Mouse (Mus musculus) intestine, embryonic 16.5 days (tissue): ENCODE data around the gene Atp9a. TPM values are rescaled to one million over a fixed set of nuclear protein-coding genes. Genes with fewer than 3 reads are reported as not detected.

Source experiments
- ATAC-seq: fragments of 200-750 bp; cut with Nextera tagmentation; 2 replicates; pipeline ENCODE4 v1.8.0; 2017; ENCODE audit warnings: moderate TSS enrichment, moderate library complexity
- H3K27ac ChIP-seq: fragments of 300-500 bp; sonication (generic); 2 replicates; pipeline ENCODE4 v1.5.1; 2014; ENCODE audit warnings: mild to moderate bottlenecking, low read length
- H3K27me3 ChIP-seq: fragments of 300-500 bp; sonication (generic); replicated peaks from 2 replicates; pipeline ENCODE4 v1.6.1; 2014; ENCODE audit warnings: low read length, control low read depth, mixed read lengths; ENCODE audit not compliant: control insufficient read depth, insufficient read depth
- H3K36me3 ChIP-seq: fragments of 300-500 bp; sonication (generic); 2 replicates; pipeline ENCODE4 v1.6.1; 2014; ENCODE audit warnings: low read length, control low read depth; ENCODE audit not compliant: control insufficient read depth, insufficient read depth
- H3K4me1 ChIP-seq: fragments of 300-500 bp; sonication (generic); 2 replicates; pipeline ENCODE4 v1.6.1; 2014; ENCODE audit warnings: low read length, control low read depth, mixed read lengths; ENCODE audit not compliant: control insufficient read depth, insufficient read depth
- H3K4me2 ChIP-seq: fragments of 300-500 bp; sonication (generic); 2 replicates; pipeline ENCODE4 v1.6.1; 2014; ENCODE audit warnings: low read depth, low read length, control low read depth
- H3K4me3 ChIP-seq: fragments of 300-500 bp; sonication (generic); 2 replicates; pipeline ENCODE4 v1.5.1; 2014; ENCODE audit warnings: mild to moderate bottlenecking, low read length
- H3K9ac ChIP-seq: fragments of 300-500 bp; sonication (generic); 2 replicates; pipeline ENCODE4 v1.6.1; 2014; ENCODE audit warnings: low read depth, low read length
- H3K9me3 ChIP-seq: fragments of 300-500 bp; sonication (generic); 2 replicates; pipeline ENCODE4 v1.6.1; 2016; ENCODE audit warnings: low read length, control low read depth; ENCODE audit not compliant: control insufficient read depth
- WGBS: fragments of 180-500 bp; shearing (Covaris S2); extraction: QIAGEN DNeasy Blood & Tissue Kit; methylation state at CpG from one replicate; pipeline ENCODE4 v1.1.7; 2014; 5-methylcytosine and 5-hydroxymethylcytosine counted together
- polyA plus RNA-seq: library from polyadenylated mRNA; unstranded; fragments of >200 nt; fragmentation: Nextera tagmentation; extraction: Ambion mirVana; gene quantifications from 2 replicates; pipeline ENCODE4 v1.2.1, GENCODE M21; 2015

Atp9a gene
- polyA plus RNA-seq, 1 experiment from 2014 or later, result 24.9 TPM

DNA sequence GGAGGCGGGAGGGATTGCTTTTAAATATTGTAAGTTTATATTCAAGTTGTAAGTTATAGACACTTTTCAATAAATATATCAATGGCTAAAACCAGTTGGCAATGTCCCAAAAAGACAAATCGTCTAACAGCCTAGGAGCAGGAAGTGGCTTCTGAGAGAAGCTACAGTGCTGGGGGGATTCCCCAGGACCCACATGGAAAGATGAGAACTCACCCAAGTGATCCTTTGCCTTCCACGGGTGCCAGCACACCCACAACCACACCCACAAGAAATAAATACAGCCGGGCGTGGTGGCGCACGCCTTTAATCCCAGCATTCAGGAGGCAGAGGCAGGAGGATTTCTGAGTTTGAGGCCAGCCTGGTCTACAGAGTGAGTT, 47.2 kb downstream of the Atp9a start:
- Histone ChIP-seq H3K4me3 (no peak overlapping the region), H3K9me3 (no peaks in the 10 kb centered on the region; the same call in 1 of the 2 replicates), H3K36me3 (peaks cover 4% of the 10 kb centered on the region; the same call in 1 of the 2 replicates), H3K4me1 (peaks cover 2% of the 10 kb centered on the region; the same call in 1 of the 2 replicates), H3K27ac (no peak overlapping the region), H3K9ac (no peak overlapping the region), H3K27me3 (no peaks in the 10 kb centered on the region), H3K4me2 (no peak overlapping the region)
- WGBS, result 75% methylated on average over 7 of the region's 7 CpGs
- no peak for ATAC-seq

GRCm38 (mm10) chr2:168694379-168695026, 47.7 kb downstream of the Atp9a start:
- H3K9me3 ChIP-seq, result no peaks in the 10 kb centered on the region; the same call in 1 of the 2 replicates
- 18% methylated on average over 27 of the region's 27 CpGs for WGBS
- peaks cover 2% of the 10 kb centered on the region; the same call in 1 of the 2 replicates for H3K4me1 ChIP-seq
- peaks cover 4% of the 10 kb centered on the region; the same call in 1 of the 2 replicates for H3K36me3 ChIP-seq
- peak; percentile 47; the same call in 1 of the 2 replicates for ATAC-seq
- no peaks in the 10 kb centered on the region for H3K27me3 ChIP-seq
- H3K27ac ChIP-seq, result no peak overlapping the region
- peak overlapping the region; percentile 11; the same call in 1 of the 2 replicates for H3K4me2 ChIP-seq
- H3K9ac ChIP-seq, result no peak overlapping the region
- H3K4me3 ChIP-seq, result no peak overlapping the region

DNA sequence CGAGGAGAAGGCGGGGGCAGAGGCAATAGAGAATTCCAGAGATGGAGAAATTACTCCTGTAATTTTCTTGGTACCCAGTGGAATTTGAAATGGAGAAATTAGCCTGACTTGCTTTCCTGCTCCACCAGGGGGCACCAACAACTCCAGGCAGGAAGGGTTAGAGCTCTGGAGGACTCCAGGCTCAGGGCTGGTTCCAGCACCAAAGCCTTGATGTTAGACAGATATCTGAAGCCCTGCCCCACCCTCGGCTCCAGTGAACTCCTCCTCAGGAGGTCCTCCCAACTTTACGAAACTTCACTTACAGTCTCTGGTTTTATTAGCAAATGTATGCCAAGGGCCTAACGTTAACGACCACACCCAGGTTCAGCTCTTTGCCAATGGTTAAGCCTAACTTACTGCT, 50.4 kb downstream of the Atp9a start:
- no peak overlapping the region for H3K9ac ChIP-seq
- H3K4me3 ChIP-seq, result no peak overlapping the region
- H3K4me2 ChIP-seq, result no peak overlapping the region
- peaks cover 3% of the 10 kb centered on the region; the same call in 1 of the 2 replicates for H3K36me3 ChIP-seq
- H3K27me3 ChIP-seq, result no peaks in the 10 kb centered on the region
- peak; percentile 80 for ATAC-seq
- WGBS, result 27% methylated on average over 6 of the region's 6 CpGs
- H3K9me3 ChIP-seq, result no peaks in the 10 kb centered on the region; the same call in 1 of the 2 replicates
- peaks cover 2% of the 10 kb centered on the region; the same call in 1 of the 2 replicates for H3K4me1 ChIP-seq
- no peak overlapping the region for H3K27ac ChIP-seq

GRCm38 (mm10) chr2:168687326-168687725, 54.9 kb downstream of the Atp9a start:
- no peak for ATAC-seq
- 84% methylated on average over 12 of the region's 12 CpGs for WGBS
- no peak overlapping the region for H3K4me2 ChIP-seq

DNA sequence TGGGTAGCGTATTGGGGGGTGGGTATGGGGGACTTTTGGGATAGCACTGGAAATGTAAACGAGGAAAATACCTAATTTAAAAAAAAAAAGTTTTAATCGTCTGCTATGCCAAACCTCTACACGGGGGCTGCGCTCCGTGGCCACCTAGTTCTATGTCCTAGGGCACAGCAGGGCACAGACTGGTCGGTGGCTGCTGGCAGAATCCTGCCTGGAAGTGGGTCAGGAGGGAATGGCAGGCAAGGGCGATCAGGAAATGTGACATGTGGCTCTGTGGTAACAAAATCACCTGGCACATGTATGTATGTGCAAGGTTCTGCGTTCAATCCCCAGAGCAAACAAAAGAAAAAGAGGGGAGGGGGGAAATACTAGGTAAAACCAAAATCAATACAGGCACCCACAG, 56.3 kb downstream of the Atp9a start:
- no peak overlapping the region for H3K27ac ChIP-seq

More at GRCm38 (mm10) chr2:168687326-168687725, 54.9 kb downstream of the Atp9a start:
- no peaks in the 10 kb centered on the region for H3K9me3 ChIP-seq
- H3K9ac ChIP-seq, result no peak overlapping the region
- no peaks in the 10 kb centered on the region for H3K36me3 ChIP-seq
- H3K27ac ChIP-seq, result no peak overlapping the region
- no peak overlapping the region for H3K4me3 ChIP-seq
- H3K4me1 ChIP-seq, result peaks cover 3% of the 10 kb centered on the region; the same call in 1 of the 2 replicates
- no peaks in the 10 kb centered on the region for H3K27me3 ChIP-seq

GRCm38 (mm10) chr2:168684695-168685094, 57.5 kb downstream of the Atp9a start:
- Histone ChIP-seq H3K9me3 (no peaks in the 10 kb centered on the region), H3K9ac (no peak overlapping the region), H3K27ac (no peak overlapping the region), H3K4me1 (peaks cover 3% of the 10 kb centered on the region; the same call in 1 of the 2 replicates), H3K4me3 (no peak overlapping the region), H3K4me2 (no peak overlapping the region), H3K27me3 (no peaks in the 10 kb centered on the region), H3K36me3 (0 out of 2 replicates have a peak, but pooled peaks cover 6% of the 10 kb centered on the region)
- WGBS, result 80% methylated on average over 3 of the region's 3 CpGs
- no peak for ATAC-seq

More for the DNA sequence above, 56.3 kb downstream of the Atp9a start:
- WGBS, result 93% methylated on average over 9 of the region's 9 CpGs
- H3K4me1 ChIP-seq, result peaks cover 3% of the 10 kb centered on the region; the same call in 1 of the 2 replicates
- H3K9ac ChIP-seq, result no peak overlapping the region
- no peak overlapping the region for H3K4me3 ChIP-seq
- no peak for ATAC-seq
- 0 out of 2 replicates have a peak, but pooled peaks cover 3% of the 10 kb centered on the region for H3K36me3 ChIP-seq
- no peak overlapping the region for H3K4me2 ChIP-seq
- no peaks in the 10 kb centered on the region for H3K27me3 ChIP-seq
- no peaks in the 10 kb centered on the region for H3K9me3 ChIP-seq

DNA sequence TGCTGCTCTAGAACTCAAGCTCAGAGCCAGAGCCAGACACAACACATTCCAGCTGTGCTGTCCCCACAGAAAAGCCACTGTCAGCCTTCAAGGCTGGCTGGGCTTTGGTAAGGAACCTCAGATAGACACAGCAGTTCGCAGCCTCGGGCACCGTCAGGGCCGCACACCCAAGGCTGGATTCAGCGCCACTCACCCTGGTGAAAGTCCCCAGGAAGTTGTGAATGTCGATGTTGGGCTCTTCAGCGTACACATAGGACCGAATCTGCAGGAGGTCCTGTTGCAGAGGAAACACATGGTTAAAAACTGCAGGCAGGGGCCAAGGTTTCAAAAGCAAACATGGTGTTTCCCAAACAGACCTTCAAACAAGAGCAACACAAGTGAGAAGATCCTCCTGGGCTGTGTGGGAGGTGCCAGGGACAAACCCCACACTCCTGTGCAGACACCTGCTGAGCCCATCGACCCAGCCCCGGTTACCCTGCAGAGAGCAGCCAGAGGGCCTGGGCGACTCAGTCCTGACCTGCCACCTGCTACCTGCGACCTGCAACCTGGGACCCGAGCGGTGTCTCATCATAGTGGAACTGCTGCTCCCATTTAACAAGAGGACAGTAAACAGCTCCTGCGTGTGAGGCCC, 58.6 kb downstream of the Atp9a start:
- Histone ChIP-seq H3K4me1 (peaks cover 3% of the 10 kb centered on the region; the same call in 1 of the 2 replicates), H3K27me3 (no peaks in the 10 kb centered on the region), H3K36me3 (0 out of 2 replicates have a peak, but pooled peaks cover 9% of the 10 kb centered on the region), H3K27ac (no peak overlapping the region), H3K4me3 (no peak overlapping the region), H3K9me3 (no peaks in the 10 kb centered on the region), H3K4me2 (no peak overlapping the region), H3K9ac (no peak overlapping the region)
- 40% methylated on average over 15 of the region's 15 CpGs for WGBS
- ATAC-seq, result 0 out of 2 replicates have a peak, but pooled peaks have one; percentile 26

GRCm38 (mm10) chr2:168682721-168683120, 59.5 kb downstream of the Atp9a start:
- ATAC-seq, result no peak
- no peak overlapping the region for H3K9ac ChIP-seq
- H3K27ac ChIP-seq, result no peak overlapping the region
- no peaks in the 10 kb centered on the region for H3K9me3 ChIP-seq
- H3K36me3 ChIP-seq, result 0 out of 2 replicates have a peak, but pooled peaks cover 11% of the 10 kb centered on the region
- peaks cover 3% of the 10 kb centered on the region; the same call in 1 of the 2 replicates for H3K4me1 ChIP-seq
- 85% methylated on average over 2 of the region's 2 CpGs for WGBS
- no peak overlapping the region for H3K4me3 ChIP-seq
- no peaks in the 10 kb centered on the region for H3K27me3 ChIP-seq
- H3K4me2 ChIP-seq, result no peak overlapping the region

DNA sequence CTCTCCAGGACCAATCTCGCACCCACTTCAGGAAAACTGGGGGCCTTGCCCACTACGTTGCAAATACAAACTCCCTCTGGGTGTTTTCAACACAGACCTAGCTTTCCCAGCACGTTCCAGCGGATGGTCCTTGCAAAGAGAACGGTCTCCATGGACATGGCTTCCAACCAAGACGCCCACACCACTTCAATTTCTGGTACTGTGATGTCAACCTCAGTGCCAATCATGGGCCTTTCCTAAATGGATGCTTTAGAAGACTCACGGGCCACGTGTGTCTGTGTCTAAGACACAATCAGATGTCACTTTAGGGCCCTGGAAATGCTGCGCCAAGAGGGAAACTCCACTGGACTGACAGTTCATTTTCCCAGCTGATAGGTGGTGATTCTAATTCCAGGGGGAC, 60.7 kb downstream of the Atp9a start:
- no peak overlapping the region for H3K27ac ChIP-seq
- H3K4me3 ChIP-seq, result no peak overlapping the region
- H3K36me3 ChIP-seq, result 0 out of 2 replicates have a peak, but pooled peaks cover 11% of the 10 kb centered on the region
- peaks cover 10% of the 10 kb centered on the region; the same call in 1 of the 2 replicates for H3K4me1 ChIP-seq
- no peaks in the 10 kb centered on the region for H3K27me3 ChIP-seq
- ATAC-seq, result no peak
- no peak overlapping the region for H3K4me2 ChIP-seq
- 93% methylated on average over 9 of the region's 9 CpGs for WGBS
- no peaks in the 10 kb centered on the region for H3K9me3 ChIP-seq
- no peak overlapping the region for H3K9ac ChIP-seq
